Mouse (Mus musculus): ENCODE measurements at regions not wholly inside any gene's neighbourhood (a gene's known extent, or its start where the extent isn't known, plus 50 kb on each side); places are given as distances from the start of the nearest gene placed in this dataset.

DNA sequence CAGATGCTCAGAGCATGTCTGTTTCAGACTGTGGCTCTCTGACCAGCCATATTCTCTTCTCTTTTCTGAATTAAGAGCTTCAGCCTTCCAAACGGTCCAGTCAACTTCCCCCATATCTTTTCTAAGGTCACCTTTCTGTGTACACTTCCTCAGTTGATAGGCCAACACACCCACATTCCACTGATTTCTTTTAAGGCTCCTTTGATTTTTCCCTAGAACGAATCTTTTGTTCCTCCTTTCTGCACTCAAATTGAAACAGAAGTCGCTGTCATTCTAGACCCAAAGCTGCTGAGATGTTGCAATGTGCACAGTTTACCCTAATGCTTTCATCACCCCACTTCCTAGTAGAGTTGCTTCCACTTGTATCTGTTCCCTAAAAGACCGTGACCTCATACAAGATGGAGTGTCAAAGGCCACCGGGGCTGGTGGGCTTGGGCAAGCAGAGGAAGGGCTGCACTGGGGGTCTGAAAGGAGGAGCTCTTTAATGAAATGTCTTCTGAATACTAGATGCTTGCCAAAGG is 271.9 kb downstream of the 4933412E24Rik start:
- H3K27me3 ChIP-seq (ENCODE audit: control insufficient read depth, insufficient read depth, low read length), result no peaks in the 10 kb centered on the region
- WGBS, result 57% methylated on average over 5 of the region's 5 CpGs
- DNase-seq, result no peak
- no peak overlapping the region for H3K27ac ChIP-seq (ENCODE audit: insufficient read depth, low read length)
- TF ChIP-seq CTCF (IDR thresholded peaks at IDR 0.05; ENCODE audit: borderline replicate concordance, insufficient read depth, low read depth, low read length) (no peak), POLR2A (IDR thresholded peaks at IDR 0.05; ENCODE audit: borderline replicate concordance, insufficient read depth, low read length) (no peak)
- H3K4me1 ChIP-seq (ENCODE audit: control insufficient read depth, insufficient read depth, low read length), result no peaks in the 10 kb centered on the region
- H3K4me3 ChIP-seq (replicated peaks; ENCODE audit: insufficient read depth, low read depth, low read length), result no peak overlapping the region

DNA sequence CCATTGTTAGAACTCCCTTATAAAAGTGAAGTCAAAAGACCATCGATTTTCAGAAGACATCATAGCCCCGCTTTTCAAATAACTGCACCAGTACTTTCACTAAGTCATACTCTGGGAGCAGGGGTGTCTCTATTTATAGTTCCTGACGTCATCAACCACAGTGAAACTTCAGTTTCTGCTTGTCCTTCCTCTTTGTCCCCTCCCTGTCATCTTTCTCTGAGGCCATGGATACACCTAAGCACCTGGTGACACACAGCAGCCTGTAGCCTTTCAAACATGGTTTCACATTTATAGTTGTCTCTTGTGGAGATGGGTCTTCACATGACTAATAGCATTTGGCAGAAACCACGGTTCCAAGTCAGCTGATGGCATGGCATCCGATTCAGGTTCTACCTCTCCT is 277.2 kb downstream of the 4933412E24Rik start:
- TF ChIP-seq CTCF (IDR thresholded peaks at IDR 0.05; ENCODE audit: borderline replicate concordance, insufficient read depth, low read depth, low read length), result no peak
- TF ChIP-seq POLR2A (IDR thresholded peaks at IDR 0.05; ENCODE audit: borderline replicate concordance, insufficient read depth, low read length), result no peak
- WGBS, result 86% methylated on average over 5 of the region's 5 CpGs

GRCm38 (mm10) chr15:59737247-59737646 is 279.2 kb downstream of the 4933412E24Rik start:
- Histone ChIP-seq H3K27ac (ENCODE audit: insufficient read depth, low read length) (no peak overlapping the region), H3K4me1 (ENCODE audit: control insufficient read depth, insufficient read depth, low read length) (no peaks in the 10 kb centered on the region), H3K27me3 (ENCODE audit: control insufficient read depth, insufficient read depth, low read length) (no peaks in the 10 kb centered on the region), H3K4me3 (replicated peaks; ENCODE audit: insufficient read depth, low read depth, low read length) (no peak overlapping the region)
- 87% methylated on average over 4 of the region's 4 CpGs for WGBS
- TF ChIP-seq CTCF (IDR thresholded peaks at IDR 0.05; ENCODE audit: borderline replicate concordance, insufficient read depth, low read depth, low read length) (no peak), POLR2A (IDR thresholded peaks at IDR 0.05; ENCODE audit: borderline replicate concordance, insufficient read depth, low read length) (no peak)
- DNase-seq, result no peak

More for the DNA sequence above, 277.2 kb downstream of the 4933412E24Rik start:
- Histone ChIP-seq H3K27ac (ENCODE audit: insufficient read depth, low read length) (no peak overlapping the region), H3K4me1 (ENCODE audit: control insufficient read depth, insufficient read depth, low read length) (no peaks in the 10 kb centered on the region), H3K4me3 (replicated peaks; ENCODE audit: insufficient read depth, low read depth, low read length) (no peak overlapping the region), H3K27me3 (ENCODE audit: control insufficient read depth, insufficient read depth, low read length) (no peaks in the 10 kb centered on the region)
- no peak for DNase-seq

- DNase-seq, result no peak
- Histone ChIP-seq H3K27me3 (ENCODE audit: control insufficient read depth, insufficient read depth, low read length) (no peaks in the 10 kb centered on the region), H3K4me3 (replicated peaks; ENCODE audit: insufficient read depth, low read depth, low read length) (no peak overlapping the region), H3K4me1 (ENCODE audit: control insufficient read depth, insufficient read depth, low read length) (no peaks in the 10 kb centered on the region), H3K27ac (ENCODE audit: insufficient read depth, low read length) (no peak overlapping the region)
- no peak for TF ChIP-seq POLR2A (IDR thresholded peaks at IDR 0.05; ENCODE audit: borderline replicate concordance, insufficient read depth, low read length)
- TF ChIP-seq CTCF (IDR thresholded peaks at IDR 0.05; ENCODE audit: borderline replicate concordance, insufficient read depth, low read depth, low read length), result no peak
- 80% methylated on average over 1 of the region's 1 CpGs for WGBS
Observed at GRCm38 (mm10) chr15:59734376-59734775, 282.0 kb downstream of the 4933412E24Rik start.

GRCm38 (mm10) chr15:59733932-59734331 is 282.5 kb downstream of the 4933412E24Rik start:
- no peak for DNase-seq
- no peaks in the 10 kb centered on the region for H3K4me1 ChIP-seq (ENCODE audit: control insufficient read depth, insufficient read depth, low read length)
- H3K27ac ChIP-seq (ENCODE audit: insufficient read depth, low read length), result no peak overlapping the region
- no peak overlapping the region for H3K4me3 ChIP-seq (replicated peaks; ENCODE audit: insufficient read depth, low read depth, low read length)
- no peaks in the 10 kb centered on the region for H3K27me3 ChIP-seq (ENCODE audit: control insufficient read depth, insufficient read depth, low read length)
- WGBS, result 85% methylated on average over 3 of the region's 3 CpGs
- no peak for TF ChIP-seq CTCF (IDR thresholded peaks at IDR 0.05; ENCODE audit: borderline replicate concordance, insufficient read depth, low read depth, low read length)
- TF ChIP-seq POLR2A (IDR thresholded peaks at IDR 0.05; ENCODE audit: borderline replicate concordance, insufficient read depth, low read length), result no peak

- TF ChIP-seq CTCF (IDR thresholded peaks at IDR 0.05; ENCODE audit: borderline replicate concordance, insufficient read depth, low read depth, low read length), result no peak
- TF ChIP-seq POLR2A (IDR thresholded peaks at IDR 0.05; ENCODE audit: borderline replicate concordance, insufficient read depth, low read length), result no peak
- Histone ChIP-seq H3K27me3 (ENCODE audit: control insufficient read depth, insufficient read depth, low read length) (no peaks in the 10 kb centered on the region), H3K4me3 (replicated peaks; ENCODE audit: insufficient read depth, low read depth, low read length) (no peak overlapping the region), H3K4me1 (ENCODE audit: control insufficient read depth, insufficient read depth, low read length) (no peaks in the 10 kb centered on the region), H3K27ac (ENCODE audit: insufficient read depth, low read length) (no peak overlapping the region)
- 67% methylated on average over 12 of the region's 12 CpGs for WGBS
- no peak for DNase-seq
Observed at GRCm38 (mm10) chr15:59733031-59733810, 283.2 kb downstream of the 4933412E24Rik start.

- Histone ChIP-seq H3K4me1 (ENCODE audit: control insufficient read depth, insufficient read depth, low read length) (no peaks in the 10 kb centered on the region), H3K4me3 (replicated peaks; ENCODE audit: insufficient read depth, low read depth, low read length) (no peak overlapping the region), H3K27me3 (ENCODE audit: control insufficient read depth, insufficient read depth, low read length) (no peaks in the 10 kb centered on the region), H3K27ac (ENCODE audit: insufficient read depth, low read length) (no peak overlapping the region)
- no peak for DNase-seq
- no peak for TF ChIP-seq CTCF (IDR thresholded peaks at IDR 0.05; ENCODE audit: borderline replicate concordance, insufficient read depth, low read depth, low read length)
- TF ChIP-seq POLR2A (IDR thresholded peaks at IDR 0.05; ENCODE audit: borderline replicate concordance, insufficient read depth, low read length), result no peak
- WGBS, result 80% methylated on average over 8 of the region's 8 CpGs
Observed at GRCm38 (mm10) chr15:59731129-59731528, 285.3 kb downstream of the 4933412E24Rik start.

Measured in cerebellum, adult 2 months (tissue).